Mouse (Mus musculus): ENCODE data around the gene Gm21887. TPM values are rescaled to one million over a fixed set of nuclear protein-coding genes. Genes with fewer than 3 reads are reported as not detected.
"Not testable (repeated sequence)": the region's sequence is repeated elsewhere in the genome, so short reads cannot be mapped to it uniquely, and the experiment has no call there.

The Gm21887 gene
- polyA plus RNA-seq, 1 experiment from 2014 or later = 189 TPM

GRCm38 (mm10) chrX:170010581-170011528 lies 1.4 kb downstream of the Gm21887 start:
- not testable (repeated sequence) for H3K4me3 ChIP-seq; H3K27me3 ChIP-seq; H3K27ac ChIP-seq (replicated peaks); H3K4me1 ChIP-seq; H3K36me3 ChIP-seq; H3K9ac ChIP-seq (replicated peaks)
- peak overlapping the region; percentile 21; the same call in 1 of the 2 replicates for H3K4me2 ChIP-seq (replicated peaks)
- H3K9me3 ChIP-seq = peaks cover 13% of the 10 kb centered on the region
- ATAC-seq (replicated peaks) = peak; percentile 15
- WGBS = 83% methylated on average over 97 of the region's 97 CpGs

- H3K27me3 ChIP-seq; ATAC-seq (replicated peaks); H3K9ac ChIP-seq (replicated peaks); H3K4me1 ChIP-seq; H3K36me3 ChIP-seq; H3K4me2 ChIP-seq (replicated peaks); H3K4me3 ChIP-seq; H3K27ac ChIP-seq (replicated peaks): not testable (repeated sequence)
- 83% methylated on average over 7 of the region's 10 CpGs for WGBS
- H3K9me3 ChIP-seq = peaks cover 13% of the 10 kb centered on the region
These were observed 2.0 kb downstream of the Gm21887 start for GRCm38 (mm10) chrX:170011529-170011879.

- not testable (repeated sequence) for H3K4me1 ChIP-seq; H3K27ac ChIP-seq (replicated peaks); H3K9ac ChIP-seq (replicated peaks); H3K4me2 ChIP-seq (replicated peaks); H3K4me3 ChIP-seq; ATAC-seq (replicated peaks); H3K27me3 ChIP-seq
- H3K36me3 ChIP-seq = peaks cover 14% of the 10 kb centered on the region
- no CpG with 5 or more reads among the region's 13 CpGs for WGBS
- peaks cover 15% of the 10 kb centered on the region for H3K9me3 ChIP-seq
These were observed 4.0 kb downstream of the Gm21887 start for GRCm38 (mm10) chrX:170013421-170013820.

- H3K27ac ChIP-seq (replicated peaks); H3K9ac ChIP-seq (replicated peaks); H3K27me3 ChIP-seq; H3K4me3 ChIP-seq; ATAC-seq (replicated peaks); H3K4me1 ChIP-seq; H3K4me2 ChIP-seq (replicated peaks): not testable (repeated sequence)
- H3K36me3 ChIP-seq = peaks cover 20% of the 10 kb centered on the region
- 83% methylated on average over 7 of the region's 13 CpGs for WGBS
- peaks cover 19% of the 10 kb centered on the region for H3K9me3 ChIP-seq
These were observed 4.6 kb downstream of the Gm21887 start for GRCm38 (mm10) chrX:170014038-170014437.

GRCm38 (mm10) chrX:170015883-170016282 lies 6.4 kb downstream of the Gm21887 start:
- ATAC-seq (replicated peaks); H3K4me3 ChIP-seq; H3K4me1 ChIP-seq; H3K27ac ChIP-seq (replicated peaks); H3K27me3 ChIP-seq; H3K9ac ChIP-seq (replicated peaks); H3K4me2 ChIP-seq (replicated peaks): not testable (repeated sequence)
- 92% methylated on average over 12 of the region's 12 CpGs for WGBS
- Histone ChIP-seq H3K9me3 (peaks cover 16% of the 10 kb centered on the region), H3K36me3 (peaks cover 34% of the 10 kb centered on the region)

- Histone ChIP-seq H3K27ac (replicated peaks) (peak overlapping the region; percentile 3; the same call in 1 of the 2 replicates), H3K9me3 (peaks cover 22% of the 10 kb centered on the region), H3K4me2 (replicated peaks) (0 out of 2 replicates have a peak overlapping the region, but pooled peaks have one; percentile 5), H3K4me3 (peak overlapping the region; percentile 11), H3K36me3 (peaks cover 32% of the 10 kb centered on the region)
- H3K9ac ChIP-seq (replicated peaks); H3K27me3 ChIP-seq; H3K4me1 ChIP-seq: not testable (repeated sequence)
- WGBS = 53% methylated on average over 27 of the region's 27 CpGs
- peak; percentile 88 for ATAC-seq (replicated peaks)
These were observed 8.1 kb downstream of the Gm21887 start for GRCm38 (mm10) chrX:170017333-170018245.

- H3K36me3 ChIP-seq = peaks cover 32% of the 10 kb centered on the region
- H3K27ac ChIP-seq (replicated peaks); H3K27me3 ChIP-seq; H3K4me1 ChIP-seq; H3K4me2 ChIP-seq (replicated peaks); H3K4me3 ChIP-seq; H3K9ac ChIP-seq (replicated peaks): not testable (repeated sequence)
- peaks cover 22% of the 10 kb centered on the region for H3K9me3 ChIP-seq
- peak; percentile 81 for ATAC-seq (replicated peaks)
- 86% methylated on average over 66 of the region's 66 CpGs for WGBS
These were observed 9.2 kb downstream of the Gm21887 start for GRCm38 (mm10) chrX:170018571-170019218.

GRCm38 (mm10) chrX:170019219-170019953 lies 9.9 kb downstream of the Gm21887 start:
- peak; percentile 49 for ATAC-seq (replicated peaks)
- H3K9ac ChIP-seq (replicated peaks); H3K4me3 ChIP-seq; H3K4me1 ChIP-seq; H3K4me2 ChIP-seq (replicated peaks); H3K27me3 ChIP-seq: not testable (repeated sequence)
- peaks cover 22% of the 10 kb centered on the region for H3K9me3 ChIP-seq
- peak overlapping the region; percentile 8 for H3K27ac ChIP-seq (replicated peaks)
- 83% methylated on average over 30 of the region's 30 CpGs for WGBS
- peaks cover 32% of the 10 kb centered on the region for H3K36me3 ChIP-seq

GRCm38 (mm10) chrX:170019954-170020689 lies 10.7 kb downstream of the Gm21887 start:
- peaks cover 22% of the 10 kb centered on the region for H3K9me3 ChIP-seq
- H3K4me3 ChIP-seq; H3K4me2 ChIP-seq (replicated peaks); H3K9ac ChIP-seq (replicated peaks); H3K4me1 ChIP-seq; H3K27me3 ChIP-seq: not testable (repeated sequence)
- H3K27ac ChIP-seq (replicated peaks) = peak overlapping the region; percentile 37
- WGBS = 51% methylated on average over 14 of the region's 14 CpGs
- peaks cover 32% of the 10 kb centered on the region for H3K36me3 ChIP-seq
- ATAC-seq (replicated peaks) = 0 out of 2 replicates have a peak, but pooled peaks have one; percentile 0

GRCm38 (mm10) chrX:170020690-170021050 lies 11.2 kb downstream of the Gm21887 start:
- not testable (repeated sequence) for H3K4me3 ChIP-seq; ATAC-seq (replicated peaks); H3K9ac ChIP-seq (replicated peaks); H3K4me2 ChIP-seq (replicated peaks); H3K27me3 ChIP-seq; H3K4me1 ChIP-seq
- Histone ChIP-seq H3K36me3 (peaks cover 32% of the 10 kb centered on the region), H3K27ac (replicated peaks) (peak overlapping the region; percentile 37), H3K9me3 (peaks cover 22% of the 10 kb centered on the region)
- WGBS = 46% methylated on average over 9 of the region's 9 CpGs

GRCm38 (mm10) chrX:170021205-170021604 lies 11.7 kb downstream of the Gm21887 start:
- not testable (repeated sequence) for H3K9ac ChIP-seq (replicated peaks); H3K4me2 ChIP-seq (replicated peaks); H3K4me1 ChIP-seq; ATAC-seq (replicated peaks); H3K4me3 ChIP-seq; H3K27me3 ChIP-seq
- H3K27ac ChIP-seq (replicated peaks) = peak overlapping the region; percentile 4; the same call in 1 of the 2 replicates
- H3K9me3 ChIP-seq = peaks cover 22% of the 10 kb centered on the region
- 73% methylated on average over 12 of the region's 12 CpGs for WGBS
- H3K36me3 ChIP-seq = peaks cover 32% of the 10 kb centered on the region
